Mouse (Mus musculus) heart, embryonic 15.5 days (tissue): ENCODE results near the gene Nek8. TPM values are rescaled to one million over a fixed set of nuclear protein-coding genes. Genes with fewer than 3 reads are reported as not detected.

Experiments
- ATAC-seq: fragments of 200-750 bp; cut with Nextera tagmentation; replicated peaks from 2 replicates; pipeline ENCODE4 v1.8.0; 2017; ENCODE audit warnings: low read depth, moderate TSS enrichment; ENCODE audit not compliant: insufficient number of reproducible peaks, insufficient read depth, low FRiP score
- H3K27ac ChIP-seq: fragments of 300-500 bp; sonication (generic); 2 replicates; pipeline ENCODE4 v1.5.1; 2015; ENCODE audit warnings: mild to moderate bottlenecking, inconsistent platforms
- H3K27me3 ChIP-seq: fragments of 300-500 bp; sonication (generic); 2 replicates; pipeline ENCODE4 v1.6.1; 2015; ENCODE audit warnings: inconsistent platforms
- H3K36me3 ChIP-seq: fragments of 300-500 bp; sonication (generic); 2 replicates; pipeline ENCODE4 v1.6.1; 2015; ENCODE audit warnings: mild to moderate bottlenecking, inconsistent platforms
- H3K4me1 ChIP-seq: fragments of 300-500 bp; sonication (generic); replicated peaks from 2 replicates; pipeline ENCODE4 v1.6.1; 2015; ENCODE audit warnings: inconsistent platforms
- H3K4me2 ChIP-seq: fragments of 300-500 bp; sonication (generic); 2 replicates; pipeline ENCODE4 v1.6.1; 2015; ENCODE audit warnings: inconsistent platforms, mild to moderate bottlenecking, moderate library complexity
- H3K4me3 ChIP-seq: fragments of 300-500 bp; sonication (generic); 2 replicates; pipeline ENCODE4 v1.5.1; 2015; ENCODE audit warnings: mild to moderate bottlenecking, inconsistent platforms
- H3K9ac ChIP-seq: fragments of 300-500 bp; sonication (generic); 2 replicates; pipeline ENCODE4 v1.6.1; 2015; ENCODE audit warnings: mild to moderate bottlenecking, inconsistent platforms
- H3K9me3 ChIP-seq: fragments of 300-500 bp; sonication (generic); replicated peaks from 2 replicates; pipeline ENCODE4 v1.6.1; 2016; ENCODE audit warnings: inconsistent platforms
- WGBS: fragments of 180-500 bp; shearing (Covaris S2); methylation state at CpG from one replicate; pipeline ENCODE4 v1.1.7; 2015; ENCODE audit warnings: mixed read lengths; 5-methylcytosine and 5-hydroxymethylcytosine counted together
- polyA plus RNA-seq: library from polyadenylated mRNA; unstranded; fragments of >200 nt; fragmentation: Nextera tagmentation; extraction: Ambion mirVana; gene quantifications from 2 replicates; pipeline ENCODE4 v1.2.1, GENCODE M21; 2015

Gene Nek8
- 12.4 and 17.3 TPM in 2 replicates for polyA plus RNA-seq

DNA sequence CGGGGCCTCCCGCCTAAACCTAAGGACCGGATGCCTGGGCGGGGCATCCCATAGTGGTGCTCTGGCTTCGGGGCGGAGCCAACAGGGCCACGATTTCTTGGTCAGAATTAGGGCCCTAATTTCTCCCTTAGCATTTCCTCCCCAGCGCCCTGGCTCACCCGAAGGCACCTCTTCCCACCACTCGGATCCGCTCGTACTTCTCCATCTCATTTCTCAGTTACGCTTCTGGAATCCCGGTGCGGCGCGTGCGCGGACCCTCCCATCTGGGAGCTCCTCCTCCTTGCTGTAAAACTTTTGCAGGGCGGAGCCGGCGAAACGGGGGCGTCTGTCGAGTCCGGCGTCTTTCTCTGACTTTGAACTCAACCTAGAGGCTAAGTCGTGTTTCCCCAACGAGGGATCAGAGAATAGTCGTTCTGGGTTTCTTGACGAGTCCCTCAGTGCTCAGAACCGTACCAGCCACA, at the start of gene Nek8, which contains the start of gene Tlcd1:
Nek8 (minus strand) TSS at position 274 of the 461 bp plus-strand sequence.
Tlcd1 (plus strand) TSS at position 310 of the 461 bp plus-strand sequence.
- Histone ChIP-seq H3K4me3 (peak within 1 kb of the TSS; percentile 75), H3K27me3 (no peaks in the 10 kb centered on the region), H3K36me3 (peaks cover 20% of the 10 kb centered on the region), H3K4me2 (peak within 1 kb of the TSS; percentile 96), H3K4me1 (peaks cover 40% of the 10 kb centered on the region), H3K9ac (peak within 1 kb of the TSS; percentile 63), H3K27ac (peak within 1 kb of the TSS; percentile 98), H3K9me3 (no peaks in the 10 kb centered on the region)
- ATAC-seq, result peak; percentile 75
- WGBS, result 0% methylated on average over 32 of the region's 32 CpGs

DNA sequence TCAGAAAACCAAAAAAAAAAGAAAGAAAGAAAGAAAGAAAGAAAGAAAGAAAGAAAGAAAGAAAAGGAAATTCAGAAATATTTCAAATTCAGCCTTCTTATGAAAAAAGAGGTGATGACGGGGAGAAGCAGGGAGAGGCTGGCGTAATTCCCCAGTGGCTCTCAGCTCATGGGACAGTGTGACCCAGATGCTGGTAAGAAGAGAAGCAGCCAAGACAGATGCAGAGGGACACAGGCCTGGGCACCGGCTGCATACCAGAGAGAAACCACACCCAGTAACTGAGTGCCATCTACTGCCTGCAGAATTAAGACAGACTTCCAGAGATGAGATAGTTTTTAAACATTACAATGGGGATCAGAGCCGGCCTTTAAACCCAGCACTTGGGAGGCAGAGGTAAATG, 47.1 kb upstream of the Nek8 start:
- H3K4me3 ChIP-seq, result no peak overlapping the region
- H3K27me3 ChIP-seq, result no peaks in the 10 kb centered on the region
- no peak overlapping the region for H3K9ac ChIP-seq
- ATAC-seq, result no peak
- no peaks in the 10 kb centered on the region for H3K9me3 ChIP-seq
- peaks cover 96% of the 10 kb centered on the region for H3K36me3 ChIP-seq
- WGBS, result 88% methylated on average over 4 of the region's 4 CpGs
- H3K4me1 ChIP-seq, result no peaks in the 10 kb centered on the region
- H3K27ac ChIP-seq, result no peak overlapping the region
- H3K4me2 ChIP-seq, result no peak overlapping the region

DNA sequence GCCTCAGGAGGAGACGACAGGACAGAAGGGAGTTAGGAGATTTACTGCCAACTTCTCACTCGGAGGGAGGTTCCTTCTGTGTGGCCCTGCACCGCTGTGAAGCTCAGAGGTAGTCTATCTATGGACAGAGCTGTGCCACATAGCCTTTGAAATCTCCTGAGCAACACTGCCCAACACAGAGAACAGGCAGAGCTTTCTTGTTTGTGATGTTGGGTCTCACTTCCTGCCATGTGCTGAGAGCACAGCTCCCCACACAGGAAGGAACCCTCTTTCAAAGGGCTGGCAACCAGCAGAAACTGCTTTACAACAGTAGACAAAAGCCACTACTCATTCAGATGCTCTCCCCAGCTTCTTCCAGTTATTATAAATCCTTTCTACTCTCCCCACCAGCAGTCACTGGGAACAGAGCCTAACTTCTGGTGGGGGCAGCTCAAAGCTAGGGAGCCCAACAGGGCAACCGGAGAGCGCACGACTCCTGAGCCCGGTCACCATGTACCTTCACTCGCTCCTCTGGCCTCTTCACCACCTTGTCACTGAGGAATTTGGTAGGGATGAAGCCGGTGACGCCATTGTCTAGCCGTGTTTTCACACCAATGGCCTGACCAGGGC, 39.3 kb upstream of the Nek8 start:
- WGBS, result 85% methylated on average over 11 of the region's 11 CpGs
- Histone ChIP-seq H3K4me1 (no peaks in the 10 kb centered on the region), H3K27me3 (no peaks in the 10 kb centered on the region), H3K4me2 (no peak overlapping the region), H3K9ac (no peak overlapping the region), H3K27ac (no peak overlapping the region), H3K36me3 (peaks cover 96% of the 10 kb centered on the region), H3K4me3 (no peak overlapping the region), H3K9me3 (no peaks in the 10 kb centered on the region)
- no peak for ATAC-seq

DNA sequence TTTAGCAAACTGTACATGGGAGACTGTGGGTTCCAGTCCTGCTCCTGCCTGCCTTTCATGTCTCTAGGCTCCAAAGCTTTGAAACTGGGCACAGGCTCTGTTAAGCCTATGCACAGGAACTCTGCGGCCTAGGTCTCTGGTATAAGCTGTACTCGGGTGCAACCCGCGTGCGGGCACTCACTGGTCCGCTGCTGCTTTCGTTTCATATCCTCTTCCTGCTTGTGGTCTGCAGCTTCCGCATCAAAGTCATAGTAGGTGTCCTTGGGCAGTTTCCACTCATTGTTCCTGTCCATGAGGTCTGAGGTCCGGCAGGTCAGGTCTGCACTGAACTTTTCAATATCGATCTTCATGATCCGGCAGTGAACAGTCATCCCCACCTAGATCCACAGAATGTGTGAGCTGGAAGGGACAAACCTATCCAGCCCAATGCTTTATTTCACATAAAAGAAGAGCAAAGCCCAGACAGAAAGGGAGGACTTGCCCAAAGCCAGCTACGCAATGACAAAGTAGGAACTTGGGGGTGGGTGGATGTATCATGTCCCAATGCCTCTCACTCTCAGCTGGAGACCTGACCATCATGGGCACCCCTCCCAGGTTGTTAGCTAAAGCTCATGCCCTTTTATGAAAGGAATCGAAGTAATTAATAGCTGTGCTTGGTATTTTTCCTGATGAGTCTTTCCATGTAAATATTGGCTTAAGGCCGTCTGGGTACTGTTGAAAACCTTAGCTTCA, 36.8 kb upstream of the Nek8 start:
- no peak overlapping the region for H3K4me3 ChIP-seq
- H3K27me3 ChIP-seq, result no peaks in the 10 kb centered on the region
- no peak overlapping the region for H3K9ac ChIP-seq
- 89% methylated on average over 14 of the region's 14 CpGs for WGBS
- no peaks in the 10 kb centered on the region for H3K9me3 ChIP-seq
- no peak overlapping the region for H3K4me2 ChIP-seq
- H3K36me3 ChIP-seq, result peaks cover 97% of the 10 kb centered on the region
- H3K27ac ChIP-seq, result no peak overlapping the region
- no peaks in the 10 kb centered on the region for H3K4me1 ChIP-seq
- ATAC-seq, result no peak

DNA sequence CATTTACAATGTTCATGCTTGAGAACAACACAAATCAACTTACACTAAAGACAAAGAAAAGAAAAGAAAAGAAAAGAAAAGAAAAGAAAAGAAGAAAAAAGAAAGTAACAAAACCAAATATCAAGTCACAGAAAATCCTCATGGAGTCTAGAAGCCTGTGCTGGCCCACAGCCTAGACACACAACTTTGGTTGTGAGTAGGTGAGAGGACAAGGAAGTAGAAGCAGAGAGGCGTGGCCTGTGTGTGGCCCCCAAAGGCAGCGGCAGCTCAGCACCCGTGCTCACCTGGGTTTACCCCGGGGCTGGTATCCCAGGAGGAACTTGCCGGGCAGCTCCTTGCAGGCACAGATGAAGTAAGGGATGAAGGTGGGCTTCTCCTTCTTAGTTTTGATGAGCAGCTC, 35.0 kb upstream of the Nek8 start:
- Histone ChIP-seq H3K36me3 (peaks cover 98% of the 10 kb centered on the region), H3K9me3 (no peaks in the 10 kb centered on the region), H3K27ac (no peak overlapping the region), H3K27me3 (no peaks in the 10 kb centered on the region), H3K4me1 (no peaks in the 10 kb centered on the region), H3K4me2 (no peak overlapping the region), H3K9ac (no peak overlapping the region), H3K4me3 (no peak overlapping the region)
- no peak for ATAC-seq
- 92% methylated on average over 5 of the region's 5 CpGs for WGBS

DNA sequence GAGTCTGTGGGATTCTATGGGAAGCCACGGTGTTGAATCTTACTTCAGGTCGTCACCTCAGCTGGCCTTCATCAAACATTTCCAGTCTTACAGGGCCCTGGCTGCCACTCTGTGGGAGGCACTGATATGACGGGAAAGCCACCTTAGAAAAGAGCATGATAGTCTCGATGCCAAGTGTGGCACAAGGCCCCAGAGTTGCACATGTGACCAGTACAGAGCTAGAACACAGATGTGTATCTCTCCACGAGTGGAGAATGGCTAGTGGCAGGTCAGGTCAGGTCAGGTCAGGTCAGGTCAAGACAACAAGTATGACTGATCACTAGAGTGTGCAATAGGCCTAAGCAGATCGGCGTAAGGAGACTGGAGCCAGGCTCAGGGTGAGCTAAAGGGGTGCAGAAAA, 34.1 kb upstream of the Nek8 start:
- Histone ChIP-seq H3K27me3 (no peaks in the 10 kb centered on the region), H3K27ac (no peak overlapping the region), H3K9ac (no peak overlapping the region), H3K4me1 (no peaks in the 10 kb centered on the region), H3K4me2 (no peak overlapping the region), H3K9me3 (no peaks in the 10 kb centered on the region), H3K4me3 (no peak overlapping the region), H3K36me3 (peaks cover 98% of the 10 kb centered on the region)
- no peak for ATAC-seq
- WGBS, result 71% methylated on average over 7 of the region's 7 CpGs

DNA sequence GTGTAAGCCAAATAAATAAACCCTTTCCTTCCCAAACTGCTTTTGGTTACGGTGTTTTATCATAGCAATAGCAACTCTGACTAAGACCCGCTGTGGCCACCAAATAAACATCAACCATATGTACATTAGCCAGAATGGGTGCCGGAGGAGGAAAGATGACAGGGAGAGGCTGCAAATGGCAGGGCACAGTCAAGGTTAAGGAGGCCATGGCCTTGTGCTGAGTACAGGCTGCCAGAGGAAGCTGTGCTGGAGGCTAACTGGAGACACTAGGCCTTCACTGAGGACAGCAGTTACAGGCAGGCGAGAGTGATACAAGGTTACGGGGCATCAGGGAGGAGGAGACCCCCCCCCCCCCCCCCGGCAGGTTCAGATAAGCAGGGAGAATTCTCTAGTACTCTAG, 33.4 kb upstream of the Nek8 start:
- H3K9ac ChIP-seq, result no peak overlapping the region
- H3K36me3 ChIP-seq, result peaks cover 97% of the 10 kb centered on the region
- H3K27me3 ChIP-seq, result no peaks in the 10 kb centered on the region
- WGBS, result 86% methylated on average over 6 of the region's 6 CpGs
- H3K27ac ChIP-seq, result no peak overlapping the region
- no peak for ATAC-seq
- no peak overlapping the region for H3K4me3 ChIP-seq
- H3K4me2 ChIP-seq, result no peak overlapping the region
- no peaks in the 10 kb centered on the region for H3K9me3 ChIP-seq
- no peaks in the 10 kb centered on the region for H3K4me1 ChIP-seq

DNA sequence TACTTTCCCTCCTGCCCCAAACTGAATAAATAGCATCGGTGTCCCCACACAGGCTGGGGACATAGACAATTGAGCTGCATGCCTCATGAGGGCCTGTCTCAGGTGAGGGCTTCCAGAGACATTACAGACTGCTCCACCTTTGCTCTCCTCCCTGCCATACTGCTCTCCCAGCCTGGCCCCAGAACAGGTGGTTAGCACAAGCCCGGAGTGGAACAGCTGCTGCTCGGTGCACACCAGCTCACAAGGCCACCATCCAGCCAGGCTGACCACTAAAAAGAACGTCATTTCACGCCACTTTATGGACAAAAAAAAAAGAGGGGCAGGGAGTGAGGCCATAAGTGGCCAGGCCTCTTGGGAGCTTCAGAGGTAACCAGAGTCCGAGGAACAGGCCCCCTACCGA, 30.7 kb upstream of the Nek8 start:
- H3K4me1 ChIP-seq, result no peaks in the 10 kb centered on the region
- no peak for ATAC-seq

DNA sequence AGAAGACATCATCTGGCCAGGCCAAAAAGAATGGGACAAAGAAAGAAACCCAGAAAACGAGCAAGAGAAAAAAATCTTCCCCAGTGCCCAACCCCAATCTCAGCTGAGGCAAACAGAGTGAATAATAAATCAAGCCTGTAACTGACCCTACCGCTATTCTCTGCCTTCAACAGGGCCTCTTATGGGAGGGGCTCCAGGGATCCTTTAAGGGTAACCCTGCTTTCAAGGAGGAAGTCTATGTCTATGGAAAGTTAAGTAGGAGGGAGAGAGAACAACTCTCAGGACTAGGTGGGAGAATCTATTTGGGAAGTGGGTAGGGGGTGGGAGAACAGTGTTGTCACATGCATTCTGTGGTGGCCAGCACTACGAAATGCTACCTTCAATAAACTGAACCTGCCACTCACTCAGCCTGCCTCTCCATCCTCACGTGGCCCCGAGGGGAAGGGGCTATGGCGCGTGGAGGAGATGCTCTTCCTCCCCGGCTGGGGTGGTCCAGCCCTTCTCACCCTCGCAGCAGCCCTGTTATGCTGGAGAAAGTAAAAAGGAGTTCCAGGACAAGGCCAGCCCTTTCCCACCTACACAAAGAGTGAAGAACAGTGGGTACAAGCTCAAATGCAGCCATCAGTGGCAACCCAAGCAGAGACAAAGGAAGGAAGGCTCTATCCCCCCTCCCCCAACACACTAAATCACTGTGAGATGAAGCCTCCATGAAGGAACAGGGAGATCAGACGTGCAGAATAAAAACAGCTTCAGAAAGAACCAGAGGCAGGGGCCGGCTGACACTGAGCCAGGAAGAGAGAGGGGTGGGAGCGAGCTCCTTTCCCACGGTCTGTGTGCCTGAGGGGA, 29.1 kb upstream of the Nek8 start:
- H3K9me3 ChIP-seq, result no peaks in the 10 kb centered on the region
- no peak overlapping the region for H3K9ac ChIP-seq
- no peaks in the 10 kb centered on the region for H3K27me3 ChIP-seq
- no peak overlapping the region for H3K4me2 ChIP-seq
- 82% methylated on average over 13 of the region's 13 CpGs for WGBS
- no peak overlapping the region for H3K4me3 ChIP-seq
- peaks cover 58% of the 10 kb centered on the region for H3K36me3 ChIP-seq
- H3K27ac ChIP-seq, result no peak overlapping the region
- H3K4me1 ChIP-seq, result no peaks in the 10 kb centered on the region
- ATAC-seq, result no peak

More for the DNA sequence above, 30.7 kb upstream of the Nek8 start:
- Histone ChIP-seq H3K36me3 (peaks cover 73% of the 10 kb centered on the region), H3K9me3 (no peaks in the 10 kb centered on the region), H3K27ac (no peak overlapping the region), H3K27me3 (no peaks in the 10 kb centered on the region), H3K4me3 (no peak overlapping the region), H3K9ac (no peak overlapping the region), H3K4me2 (no peak overlapping the region)
- 89% methylated on average over 7 of the region's 7 CpGs for whole genome bisulfite sequencing

DNA sequence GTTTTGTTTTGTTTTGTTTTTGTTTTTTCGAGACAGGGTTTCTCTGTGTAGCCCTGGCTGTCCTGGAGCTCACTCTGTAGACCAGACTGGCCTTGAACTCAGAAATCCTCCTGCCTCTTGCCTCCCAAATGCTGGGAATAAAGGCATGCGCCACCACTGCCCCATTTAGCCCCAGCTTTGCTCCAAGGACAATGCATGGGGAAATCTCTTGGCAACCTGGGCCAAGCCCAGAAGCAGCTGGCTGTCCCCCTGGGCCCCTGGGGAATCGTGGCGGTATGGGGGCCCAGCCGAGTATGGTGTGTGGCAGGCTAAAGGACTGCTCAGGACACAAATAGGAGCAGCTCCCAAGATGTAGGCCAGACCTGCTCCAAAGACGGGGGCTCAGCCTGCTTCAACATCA, 27.8 kb upstream of the Nek8 start:
- WGBS, result 80% methylated on average over 6 of the region's 6 CpGs
- Histone ChIP-seq H3K27me3 (no peaks in the 10 kb centered on the region), H3K4me2 (no peak overlapping the region), H3K36me3 (peaks cover 46% of the 10 kb centered on the region), H3K27ac (no peak overlapping the region), H3K4me3 (no peak overlapping the region), H3K9ac (no peak overlapping the region), H3K4me1 (no peaks in the 10 kb centered on the region), H3K9me3 (no peaks in the 10 kb centered on the region)
- no peak for ATAC-seq

DNA sequence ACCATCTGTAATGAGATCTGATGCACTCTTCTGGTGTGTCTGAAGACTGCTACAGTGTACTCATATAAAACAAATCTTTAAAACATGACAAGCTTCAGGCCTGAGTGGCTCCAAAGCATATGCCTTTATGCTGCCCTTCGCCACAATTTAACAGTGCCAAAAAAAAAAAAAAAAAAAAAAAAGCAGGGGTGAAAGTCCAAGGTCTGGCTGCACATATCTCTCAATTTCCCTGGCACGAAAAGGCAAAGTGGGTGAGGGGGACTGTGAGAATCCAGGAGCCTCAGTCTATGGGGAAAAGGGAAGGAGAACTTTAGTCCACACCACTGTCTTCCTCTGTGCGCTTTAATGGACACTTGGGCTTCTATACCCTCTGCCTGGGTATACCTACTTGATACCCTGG, 25.9 kb upstream of the Nek8 start:
- no peak overlapping the region for H3K4me2 ChIP-seq
- 91% methylated on average over 3 of the region's 3 CpGs for WGBS
- H3K9me3 ChIP-seq, result no peaks in the 10 kb centered on the region
- H3K4me1 ChIP-seq, result no peaks in the 10 kb centered on the region
- H3K27ac ChIP-seq, result no peak overlapping the region
- H3K36me3 ChIP-seq, result peaks cover 26% of the 10 kb centered on the region
- ATAC-seq, result no peak
- no peaks in the 10 kb centered on the region for H3K27me3 ChIP-seq
- no peak overlapping the region for H3K4me3 ChIP-seq
- H3K9ac ChIP-seq, result no peak overlapping the region
